In the genomic region with DNA sequence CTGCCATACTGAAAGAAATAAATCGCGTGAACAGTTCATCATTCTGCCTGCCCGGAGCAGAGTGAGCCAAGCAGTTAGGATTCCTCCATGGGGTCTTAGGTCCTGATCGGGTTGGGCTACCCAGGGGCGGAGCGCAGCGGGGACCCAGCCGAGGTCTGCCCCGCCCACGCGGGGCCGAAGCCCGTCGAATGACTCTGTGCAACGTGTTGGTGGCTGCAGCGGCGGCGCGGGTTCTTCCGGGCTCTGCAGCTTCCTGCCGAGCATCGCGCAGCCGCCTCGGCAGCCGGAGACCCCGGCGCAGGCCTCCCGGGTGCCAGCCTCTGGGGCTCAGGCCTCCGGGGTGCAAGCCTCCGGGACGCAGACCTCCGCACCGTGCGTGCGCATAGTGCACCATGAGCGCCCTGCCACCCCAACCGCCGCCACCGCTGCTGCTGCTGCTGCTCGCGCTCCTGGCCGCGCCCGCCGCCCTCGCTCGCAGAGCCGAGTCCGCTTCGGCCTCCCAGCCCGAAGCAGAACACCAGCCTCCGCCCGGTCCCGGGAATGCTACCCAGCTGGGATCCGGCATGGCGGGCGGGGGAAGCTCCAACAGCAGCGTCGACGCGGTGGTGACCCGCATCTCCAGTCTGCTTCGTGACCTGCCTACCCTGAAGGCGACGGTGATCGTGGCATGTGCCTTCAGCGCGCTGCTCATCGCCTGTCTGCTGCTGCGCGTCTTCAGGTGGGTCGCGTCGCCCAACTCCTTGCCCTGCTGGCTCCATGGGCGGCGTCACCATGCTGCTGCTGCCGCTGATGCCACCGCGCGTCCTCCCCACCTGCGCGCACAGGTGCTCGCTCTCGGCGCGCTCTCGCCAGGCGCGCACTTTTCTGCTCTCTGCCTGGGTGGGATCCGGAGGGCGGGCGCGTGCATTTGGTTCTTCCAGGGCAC, we compare ENCODE assay signal across 8 mouse cellular contexts. TPM values are rescaled to one million over a fixed set of nuclear protein-coding genes. Genes with fewer than 3 reads are reported as not detected.
A peak's percentile ranks its signal among the peaks of the same experiment; 100 is the strongest.
DNase-seq lines count a peak whose midpoint lies in the region; ATAC-seq and TF ChIP-seq lines count a peak whose summit lies in the region.

A gene (plus strand): TSS at position 192 of the 925 bp plus-strand sequence.

- ATAC-seq in embryonic facial prominence, embryonic 12.5 days (ENCODE audit: insufficient number of reproducible peaks, insufficient read depth, low FRiP score, low TSS enrichment), result peak; percentile 86
- peak; percentile 72 for ATAC-seq in heart, embryonic 12.5 days (ENCODE audit: insufficient number of reproducible peaks, low FRiP score)
- peak; percentile 92 for ATAC-seq in kidney, embryonic 15.5 days (replicated peaks; ENCODE audit: low FRiP score)
- peak; percentile 81 for ATAC-seq in limb, embryonic 15.5 days (ENCODE audit: insufficient number of reproducible peaks, low FRiP score, low TSS enrichment, low read depth)
- ATAC-seq in midbrain, embryonic 15.5 days (replicated peaks), result peak; percentile 90

- H3K4me3 ChIP-seq in cerebellum, adult 2 months (replicated peaks; ENCODE audit: insufficient read depth, low read depth, low read length), result peak within 1 kb of the TSS; percentile 37
- H3K4me3 ChIP-seq in embryonic facial prominence, embryonic 12.5 days, result peak within 1 kb of the TSS; percentile 67
- H3K4me3 ChIP-seq in heart, embryonic 12.5 days, result peak within 1 kb of the TSS; percentile 63
- H3K4me3 ChIP-seq in kidney, embryonic 15.5 days (replicated peaks), result peak within 1 kb of the TSS; percentile 71
- H3K4me3 ChIP-seq in limb, embryonic 15.5 days, result peak within 1 kb of the TSS; percentile 67
- H3K4me3 ChIP-seq in midbrain, embryonic 15.5 days, result peak within 1 kb of the TSS; percentile 66

- 1% methylated on average over 94 of the region's 94 CpGs for WGBS in cerebellum, adult 2 months
- WGBS in embryonic facial prominence, embryonic 12.5 days, result under 1% methylated on average over 94 of the region's 94 CpGs
- WGBS in heart, embryonic 12.5 days, result 1% methylated on average over 94 of the region's 94 CpGs
- WGBS in kidney, embryonic 15.5 days, result under 1% methylated on average over 94 of the region's 94 CpGs
- WGBS in limb, embryonic 15.5 days, result under 1% methylated on average over 90 of the region's 94 CpGs
- under 1% methylated on average over 94 of the region's 94 CpGs for WGBS in midbrain, embryonic 15.5 days

- no peak for TF ChIP-seq POLR2A in cerebellum, adult 2 months (IDR thresholded peaks at IDR 0.05; ENCODE audit: borderline replicate concordance, insufficient read depth, low read length)

- peak; percentile 12 to 19 for DNase-seq in cerebellum, adult 2 months
- no peak for DNase-seq in cerebellum, adult 9-10 months
- DNase-seq in testis, postnatal 14 days (ENCODE audit: low spot score), result peak; percentile 21

- H3K4me2 ChIP-seq in embryonic facial prominence, embryonic 12.5 days (replicated peaks), result peak within 1 kb of the TSS; percentile 85
- H3K4me2 ChIP-seq in heart, embryonic 12.5 days, result peak within 1 kb of the TSS; percentile 100
- peak within 1 kb of the TSS; percentile 99 for H3K4me2 ChIP-seq in kidney, embryonic 15.5 days
- peak within 1 kb of the TSS; percentile 99 for H3K4me2 ChIP-seq in limb, embryonic 15.5 days
- peak within 1 kb of the TSS; percentile 71 for H3K4me2 ChIP-seq in midbrain, embryonic 15.5 days

- no peak for TF ChIP-seq CTCF in cerebellum, adult 2 months (IDR thresholded peaks at IDR 0.05; ENCODE audit: borderline replicate concordance, insufficient read depth, low read depth, low read length)

- peaks cover 1% of the 10 kb centered on the region; the same call in 1 of the 2 replicates for H3K27me3 ChIP-seq in cerebellum, adult 2 months (ENCODE audit: control insufficient read depth, insufficient read depth, low read length)
- peaks cover 12% of the 10 kb centered on the region; the same call in 1 of the 2 replicates for H3K27me3 ChIP-seq in embryonic facial prominence, embryonic 12.5 days
- peaks cover 37% of the 10 kb centered on the region for H3K27me3 ChIP-seq in heart, embryonic 12.5 days (replicated peaks)
- peaks cover 32% of the 10 kb centered on the region for H3K27me3 ChIP-seq in kidney, embryonic 15.5 days
- H3K27me3 ChIP-seq in limb, embryonic 15.5 days, result peaks cover 28% of the 10 kb centered on the region
- H3K27me3 ChIP-seq in midbrain, embryonic 15.5 days (replicated peaks), result no peaks in the 10 kb centered on the region; the same call in 1 of the 2 replicates

- peak within 1 kb of the TSS; percentile 72 for H3K9ac ChIP-seq in embryonic facial prominence, embryonic 12.5 days
- peak within 1 kb of the TSS; percentile 73 for H3K9ac ChIP-seq in heart, embryonic 12.5 days
- peak within 1 kb of the TSS; percentile 68 for H3K9ac ChIP-seq in kidney, embryonic 15.5 days
- peak within 1 kb of the TSS; percentile 54 for H3K9ac ChIP-seq in limb, embryonic 15.5 days
- peak within 1 kb of the TSS; percentile 82 for H3K9ac ChIP-seq in midbrain, embryonic 15.5 days

- H3K9me3 ChIP-seq in embryonic facial prominence, embryonic 12.5 days, result no peaks in the 10 kb centered on the region
- 0 out of 2 replicates have a peak, but pooled peaks cover 4% of the 10 kb centered on the region for H3K9me3 ChIP-seq in heart, embryonic 12.5 days (replicated peaks)
- H3K9me3 ChIP-seq in kidney, embryonic 15.5 days (replicated peaks), result no peaks in the 10 kb centered on the region
- H3K9me3 ChIP-seq in limb, embryonic 15.5 days, result no peaks in the 10 kb centered on the region
- no peaks in the 10 kb centered on the region for H3K9me3 ChIP-seq in midbrain, embryonic 15.5 days

- no peak within 1 kb of the TSS for H3K27ac ChIP-seq in cerebellum, adult 2 months (ENCODE audit: insufficient read depth, low read length)
- peak within 1 kb of the TSS; percentile 70 for H3K27ac ChIP-seq in embryonic facial prominence, embryonic 12.5 days
- no peak within 1 kb of the TSS for H3K27ac ChIP-seq in heart, embryonic 12.5 days (ENCODE audit: poor library complexity, severe bottlenecking)
- peak within 1 kb of the TSS; percentile 68 for H3K27ac ChIP-seq in kidney, embryonic 15.5 days
- peak within 1 kb of the TSS; percentile 57 for H3K27ac ChIP-seq in limb, embryonic 15.5 days
- peak within 1 kb of the TSS; percentile 91 for H3K27ac ChIP-seq in midbrain, embryonic 15.5 days

- H3K4me1 ChIP-seq in cerebellum, adult 2 months (ENCODE audit: control insufficient read depth, insufficient read depth, low read length), result no peaks in the 10 kb centered on the region
- H3K4me1 ChIP-seq in embryonic facial prominence, embryonic 12.5 days, result peaks cover 23% of the 10 kb centered on the region; the same call in 1 of the 2 replicates
- H3K4me1 ChIP-seq in heart, embryonic 12.5 days (replicated peaks), result peaks cover 31% of the 10 kb centered on the region
- peaks cover 32% of the 10 kb centered on the region for H3K4me1 ChIP-seq in kidney, embryonic 15.5 days
- peaks cover 17% of the 10 kb centered on the region for H3K4me1 ChIP-seq in limb, embryonic 15.5 days
- H3K4me1 ChIP-seq in midbrain, embryonic 15.5 days, result peaks cover 22% of the 10 kb centered on the region

- no peaks in the 10 kb centered on the region for H3K36me3 ChIP-seq in embryonic facial prominence, embryonic 12.5 days
- H3K36me3 ChIP-seq in heart, embryonic 12.5 days, result no peaks in the 10 kb centered on the region
- H3K36me3 ChIP-seq in kidney, embryonic 15.5 days, result no peaks in the 10 kb centered on the region
- no peaks in the 10 kb centered on the region for H3K36me3 ChIP-seq in limb, embryonic 15.5 days
- H3K36me3 ChIP-seq in midbrain, embryonic 15.5 days (replicated peaks), result no peaks in the 10 kb centered on the region

RNA-seq across cellular contexts. Expression of the gene that starts here (rescaled TPM):
- 25.1 and 29.5 TPM in 2 replicates for polyA plus RNA-seq in cerebellum, adult 2 months (2012; rRNA removed)
- polyA plus RNA-seq in embryonic facial prominence, embryonic 12.5 days (2016; fragmentation: Nextera tagmentation; extraction: Ambion mirVana), result 52.0 and 55.0 TPM in 2 replicates
- polyA plus RNA-seq in heart, embryonic 12.5 days (2016; fragmentation: Nextera tagmentation; extraction: Ambion mirVana), result 46.8 and 51.4 TPM in 2 replicates
- polyA plus RNA-seq in kidney, embryonic 15.5 days (2015; fragmentation: Nextera tagmentation; extraction: Ambion mirVana), result 32.8 and 34.5 TPM in 2 replicates
- 37.5 and 40.9 TPM in 2 replicates for polyA plus RNA-seq in limb, embryonic 15.5 days (2015; fragmentation: Nextera tagmentation; extraction: Ambion mirVana)
- 34.4 and 36.1 TPM in 2 replicates for polyA plus RNA-seq in midbrain, embryonic 15.5 days (2015; fragmentation: Nextera tagmentation; extraction: Ambion mirVana)

Comparison
In these comparisons a context has a peak if more than half of its experiments do, and no peak if none do; other contexts are left out.
1. H3K27ac ChIP-seq: peak in embryonic facial prominence, embryonic 12.5 days (single experiment), kidney, embryonic 15.5 days (single experiment), limb, embryonic 15.5 days (single experiment) and midbrain, embryonic 15.5 days (single experiment); none in cerebellum, adult 2 months (single experiment) and heart, embryonic 12.5 days (single experiment).
2. Peak in every context shown above with its lines, with median percentiles within 50 percentile points of each other: H3K4me3 ChIP-seq, ATAC-seq, H3K4me2 ChIP-seq and H3K9ac ChIP-seq.